Mouse (Mus musculus) CH12.LX (cell line): Measurements from ENCODE around the gene Cyp2d11. TPM values are rescaled to one million over a fixed set of nuclear protein-coding genes. Genes with fewer than 3 reads are reported as not detected.
A peak's percentile ranks its signal among the peaks of the same experiment; 100 is the strongest.

Experiments used
- DNase-seq: peaks from one replicate; pipeline ENCODE4 v3.0.0-alpha.2; 2013; ENCODE audit errors: extremely low read depth
- H3K27ac ChIP-seq: 2 replicates; pipeline ENCODE4 v1.5.1; 2012; ENCODE audit warnings: low read depth, mild to moderate bottlenecking, control low read depth, moderate library complexity; ENCODE audit not compliant: insufficient read depth
- H3K27me3 ChIP-seq: replicated peaks from 2 replicates; pipeline ENCODE3; 2012; ENCODE audit warnings: inconsistent platforms
- H3K36me3 ChIP-seq, 2 experiments: replicated peaks in 1 of 2; 2 replicates each; pipeline versions ENCODE3 to v1.6.1; 2012; ENCODE audit warnings: inconsistent platforms in 1 of 2, low read length in 1 of 2, mild to moderate bottlenecking in 1 of 2, mixed read lengths in 1 of 2, moderate library complexity in 1 of 2; ENCODE audit not compliant: control insufficient read depth in 1 of 2, insufficient read depth in 1 of 2
- H3K4me1 ChIP-seq, 2 experiments: 2 replicates each; pipeline ENCODE4 v1.6.1; 2012; ENCODE audit warnings: inconsistent platforms in 1 of 2, moderate library complexity in 1 of 2; ENCODE audit not compliant: insufficient read depth in 2 of 2, control insufficient read depth in 1 of 2
- H3K4me2 ChIP-seq: 2 replicates; pipeline ENCODE4 v1.6.1; 2012; ENCODE audit warnings: low read depth, mild to moderate bottlenecking, control low read depth; ENCODE audit not compliant: poor library complexity, insufficient read depth, severe bottlenecking
- H3K4me3 ChIP-seq, 3 experiments: fragments of 150-350 bp in 1 of 3; sonication (generic) in 1 of 3; replicated peaks in 1 of 3; 2 replicates each; pipeline versions ENCODE3 to v1.5.1; 2011 to 2012; ENCODE audit warnings: low read depth in 2 of 3, low read length in 2 of 3, mild to moderate bottlenecking in 2 of 3, moderate library complexity in 2 of 3, control low read depth in 1 of 3, improper control_type of control experiment in 1 of 3, inconsistent platforms in 1 of 3, mixed read lengths in 1 of 3; ENCODE audit not compliant: poor library complexity in 1 of 3
- H3K79me2 ChIP-seq: replicated peaks from 2 replicates; pipeline ENCODE4 v1.6.1; 2012; ENCODE audit warnings: mild to moderate bottlenecking, moderate library complexity; ENCODE audit not compliant: control insufficient read depth, poor library complexity, insufficient read depth, severe bottlenecking; ENCODE audit errors: extremely low read depth
- H3K9ac ChIP-seq: 2 replicates; pipeline ENCODE4 v1.6.1; 2012; ENCODE audit warnings: low read depth, mild to moderate bottlenecking, control low read depth, moderate library complexity; ENCODE audit not compliant: insufficient read depth
- H3K9me3 ChIP-seq: replicated peaks from 2 replicates; pipeline ENCODE3; 2012; ENCODE audit warnings: low read length, inconsistent platforms, mixed read lengths
- BHLHE40 ChIP-seq: IDR thresholded peaks from 2 replicates; pipeline ENCODE4 v1.6.1; 2011; ENCODE audit warnings: mild to moderate bottlenecking, low read depth, low read length, improper control_type of control experiment
- CHD1 ChIP-seq: IDR thresholded peaks from 2 replicates; pipeline ENCODE4 v1.6.1; 2012; ENCODE audit warnings: low read depth, low read length, improper control_type of control experiment, inconsistent platforms
- CHD2 ChIP-seq: IDR thresholded peaks from 2 replicates; pipeline ENCODE4 v1.6.1; 2011; ENCODE audit warnings: low read length, improper control_type of control experiment
- CTCF ChIP-seq, 2 experiments: IDR thresholded peaks in 1 of 2; conservative IDR thresholded peaks in 1 of 2; 2 replicates each; pipeline ENCODE4 v1.5.1; 2011 to 2012; ENCODE audit warnings: low read depth in 2 of 2, low read length in 2 of 2, improper control_type of control experiment in 1 of 2, inconsistent platforms in 1 of 2, mild to moderate bottlenecking in 1 of 2, moderate library complexity in 1 of 2
- ELF1 ChIP-seq: IDR thresholded peaks from 2 replicates; pipeline ENCODE4 v1.6.1; 2014; ENCODE audit warnings: low read depth, mild to moderate bottlenecking, inconsistent platforms, low read length, improper control_type of control experiment
- EP300 ChIP-seq: IDR thresholded peaks from 2 replicates; pipeline ENCODE4 v1.6.1; 2011; ENCODE audit warnings: low read length, improper control_type of control experiment
- ETS1 ChIP-seq: conservative IDR thresholded peaks from 2 replicates; pipeline ENCODE4 v1.6.1; 2012; ENCODE audit warnings: low read depth, mild to moderate bottlenecking, inconsistent platforms, low read length, improper control_type of control experiment, moderate library complexity
- GABPA ChIP-seq: IDR thresholded peaks from 2 replicates; pipeline ENCODE4 v1.6.1; 2012; ENCODE audit warnings: low read depth, low read length, improper control_type of control experiment, inconsistent platforms; ENCODE audit not compliant: insufficient replicate concordance
- HCFC1 ChIP-seq: IDR thresholded peaks from 2 replicates; pipeline ENCODE4 v1.6.1; 2012; ENCODE audit warnings: low read depth, mild to moderate bottlenecking, inconsistent platforms, low read length, improper control_type of control experiment
- JUN ChIP-seq: IDR thresholded peaks from 2 replicates; pipeline ENCODE4 v1.6.1; 2011; ENCODE audit warnings: low read depth, mild to moderate bottlenecking, low read length, improper control_type of control experiment, moderate library complexity; ENCODE audit not compliant: insufficient read depth
- JUND ChIP-seq: conservative IDR thresholded peaks from 2 replicates; pipeline ENCODE4 v1.6.1; 2011; ENCODE audit warnings: low read depth, low read length, improper control_type of control experiment
- MAFK ChIP-seq: IDR thresholded peaks from 2 replicates; pipeline ENCODE4 v1.6.1; 2011; ENCODE audit warnings: low read length, improper control_type of control experiment; ENCODE audit not compliant: insufficient replicate concordance
- MAX ChIP-seq: IDR thresholded peaks from 2 replicates; pipeline ENCODE4 v1.6.1; 2011; ENCODE audit warnings: low read length, improper control_type of control experiment
- MAZ ChIP-seq: IDR thresholded peaks from 2 replicates; pipeline ENCODE4 v1.6.1; 2012; ENCODE audit warnings: low read depth, mild to moderate bottlenecking, inconsistent platforms, low read length, improper control_type of control experiment, moderate library complexity
- MYC ChIP-seq: IDR thresholded peaks from 2 replicates; pipeline ENCODE4 v1.6.1; 2011; ENCODE audit warnings: low read depth, mild to moderate bottlenecking, improper control_type of control experiment, low read length
- NRF1 ChIP-seq: IDR thresholded peaks from 2 replicates; pipeline ENCODE4 v1.6.1; 2014; ENCODE audit warnings: low read depth, mild to moderate bottlenecking, inconsistent platforms, low read length, improper control_type of control experiment, moderate library complexity
- PAX5 ChIP-seq: IDR thresholded peaks from 2 replicates; pipeline ENCODE4 v1.6.1; 2012; ENCODE audit warnings: low read length, inconsistent platforms, mixed read lengths
- POLR2A ChIP-seq: IDR thresholded peaks from 2 replicates; pipeline ENCODE4 v1.6.1; 2011; ENCODE audit warnings: low read depth, mild to moderate bottlenecking, improper control_type of control experiment, low read length
- POLR2AphosphoS2 ChIP-seq: IDR thresholded peaks from 2 replicates; pipeline ENCODE4 v1.6.1; 2011; ENCODE audit warnings: low read depth, low read length, improper control_type of control experiment
- RAD21 ChIP-seq: IDR thresholded peaks from 2 replicates; pipeline ENCODE4 v1.6.1; 2011; ENCODE audit warnings: low read depth, mild to moderate bottlenecking, low read length, improper control_type of control experiment, moderate library complexity
- TBP ChIP-seq: conservative IDR thresholded peaks from 2 replicates; pipeline ENCODE4 v1.6.1; 2011; ENCODE audit warnings: low read depth, low read length, improper control_type of control experiment
- TCF12 ChIP-seq: IDR thresholded peaks from 2 replicates; pipeline ENCODE4 v1.6.1; 2014; ENCODE audit warnings: low read depth, mild to moderate bottlenecking, inconsistent platforms, low read length, improper control_type of control experiment
- USF1 ChIP-seq: IDR thresholded peaks from 2 replicates; pipeline ENCODE4 v1.6.1; 2014; ENCODE audit warnings: low read depth, mild to moderate bottlenecking, inconsistent platforms, low read length, improper control_type of control experiment
- ZC3H11A ChIP-seq: IDR thresholded peaks from 2 replicates; pipeline ENCODE4 v1.6.1; 2012; ENCODE audit warnings: low read depth, mild to moderate bottlenecking, inconsistent platforms, low read length, improper control_type of control experiment
- ZKSCAN1 ChIP-seq: IDR thresholded peaks from 2 replicates; pipeline ENCODE4 v1.6.1; 2012; ENCODE audit warnings: low read depth, inconsistent platforms, low read length, improper control_type of control experiment, borderline replicate concordance
- ZMIZ1 ChIP-seq: IDR thresholded peaks from 2 replicates; pipeline ENCODE4 v1.6.1; 2012; ENCODE audit warnings: low read depth, mild to moderate bottlenecking, inconsistent platforms, low read length, improper control_type of control experiment
- dilution Hi-C: fragments of 300-500 bp; cut with MboI; formaldehyde crosslinking; loops from 2 replicates; pipeline ENCODE4 v1.14.3; 2020; ENCODE audit warnings: low sequenced_read_pairs; ENCODE audit not compliant: extremely low pct_unique_long_range_greater_than_20kb, extremely low pct_ligation_motif_present
- in situ Hi-C: fragments of 300-500 bp; cut with MboI; formaldehyde crosslinking; loops from 3 replicates; pipeline ENCODE4 v1.14.3; 2019; ENCODE audit warnings: low sequenced_read_pairs, low pct_ligation_motif_present, low pct_unique_long_range_greater_than_20kb, mixed read lengths
- polyA plus RNA-seq: library from polyadenylated mRNA; unstranded; fragments of >175 nt; gene quantifications from 2 replicates; pipeline ENCODE4 v1.2.1, GENCODE M21; 2012; ENCODE audit warnings: low read depth; ENCODE audit not compliant: insufficient read length
- total RNA-seq, 2 experiments: library from RNA; depleted of rRNA; stranded (reverse); fragments of 300-350 nt in 1 of 2; fragments of >200 nt in 1 of 2; gene quantifications; 2 replicates each; pipeline ENCODE4 v1.2.3; 2012 to 2014

Gene Cyp2d11
- total and polyA plus RNA-seq, 3 experiments: not detected

GRCm38 (mm10) chr15:82379511-82379870 lies 14.3 kb downstream of the Cyp2d11 start:
- H3K9me3 ChIP-seq: no peaks in the 10 kb centered on the region
- no peak for DNase-seq
- peaks cover 88% of the 10 kb centered on the region for H3K27me3 ChIP-seq
- no peak overlapping the region for H3K9ac ChIP-seq
- peak overlapping the region; percentile 82; the same call in 1 of the 2 replicates for H3K4me2 ChIP-seq
- in situ Hi-C loops: no loop called here
- no peaks in the 10 kb centered on the region for H3K36me3 ChIP-seq
- no peak overlapping the region for H3K27ac ChIP-seq
- H3K4me1 ChIP-seq: peaks cover 6 to 13% of the 10 kb centered on the region in 2 experiments
- H3K4me3 ChIP-seq: no peak overlapping the region
- TF ChIP-seq MYC (no peak), TCF12 (no peak), MAFK (no peak), CTCF (conservative IDR thresholded peaks at IDR 0.05 in 1 of 2, IDR thresholded peaks at IDR 0.05 in 1 of 2; ENCODE audit: low read depth in 2 of 2, low read length in 2 of 2) (no peak)
- dilution Hi-C loops: no loop called here
- no peaks in the 10 kb centered on the region for H3K79me2 ChIP-seq

- DNase-seq: no peak
- Histone ChIP-seq H3K36me3 (no peaks in the 10 kb centered on the region), H3K4me3 (no peak overlapping the region), H3K4me1 (peaks cover 6 to 13% of the 10 kb centered on the region in 2 experiments), H3K4me2 (no peak overlapping the region), H3K27me3 (peaks cover 90% of the 10 kb centered on the region), H3K9me3 (no peaks in the 10 kb centered on the region), H3K9ac (no peak overlapping the region), H3K79me2 (no peaks in the 10 kb centered on the region), H3K27ac (no peak overlapping the region)
- in situ Hi-C loops: no loop called here
- dilution Hi-C loops: no loop called here
- TF ChIP-seq JUN: no peak
- no peak for TF ChIP-seq GABPA
- TF ChIP-seq PAX5: no peak
- TF ChIP-seq MAZ: no peak
- TF ChIP-seq TCF12: no peak
- TF ChIP-seq RAD21: no peak
- TF ChIP-seq POLR2A: no peak
- TF ChIP-seq CHD1: no peak
- no peak for TF ChIP-seq EP300
- TF ChIP-seq HCFC1: no peak
- TF ChIP-seq ZC3H11A: no peak
Measured at GRCm38 (mm10) chr15:82378261-82379180, 15.3 kb downstream of the Cyp2d11 start.

GRCm38 (mm10) chr15:82377701-82378100 lies 16.1 kb downstream of the Cyp2d11 start:
- Histone ChIP-seq H3K36me3 (no peaks in the 10 kb centered on the region), H3K27me3 (peaks cover 90% of the 10 kb centered on the region), H3K4me1 (peaks cover 6 to 13% of the 10 kb centered on the region in 2 experiments), H3K27ac (no peak overlapping the region), H3K9me3 (no peaks in the 10 kb centered on the region), H3K4me3 (no peak overlapping the region), H3K79me2 (no peaks in the 10 kb centered on the region), H3K9ac (no peak overlapping the region), H3K4me2 (no peak overlapping the region)
- no peak for DNase-seq
- in situ Hi-C loops (no loop called here), dilution Hi-C loops (no loop called here)
- TF ChIP-seq GABPA (no peak), ETS1 (no peak), ZKSCAN1 (no peak), USF1 (no peak), BHLHE40 (no peak), CHD2 (no peak), EP300 (no peak), MAX (no peak), POLR2A (no peak), NRF1 (no peak), ELF1 (no peak), JUND (no peak), CTCF (conservative IDR thresholded peaks at IDR 0.05 in 1 of 2, IDR thresholded peaks at IDR 0.05 in 1 of 2; ENCODE audit: low read depth in 2 of 2, low read length in 2 of 2) (no peak), ZMIZ1 (no peak), TBP (no peak), POLR2AphosphoS2 (no peak)
